Mouse (Mus musculus) brain, embryonic 14.5 days (tissue): ENCODE measurements around the gene Coq8a. TPM values are rescaled to one million over a fixed set of nuclear protein-coding genes. Genes with fewer than 3 reads are reported as not detected.

Experiments used
- DNase-seq: peaks from one replicate; pipeline ENCODE4 v3.0.0-alpha.2; 2011; ENCODE audit warnings: low read depth
- CTCF ChIP-seq: fragments of 200-500 bp; IDR thresholded peaks from 2 replicates; pipeline ENCODE4 v1.5.1; 2012; ENCODE audit warnings: inconsistent platforms, mild to moderate bottlenecking, moderate library complexity, borderline replicate concordance; ENCODE audit not compliant: insufficient read depth, insufficient read length; ENCODE audit errors: extremely low read depth
- POLR2A ChIP-seq: fragments of 200-500 bp; IDR thresholded peaks from 2 replicates; pipeline ENCODE4 v1.6.1; 2012; ENCODE audit warnings: mild to moderate bottlenecking, inconsistent platforms, borderline replicate concordance; ENCODE audit not compliant: poor library complexity, insufficient read depth, insufficient read length, severe bottlenecking; ENCODE audit errors: extremely low read depth
- polyA plus RNA-seq: library from polyadenylated mRNA; depleted of rRNA; stranded (reverse); fragments of >200 nt; gene quantifications from 2 replicates; pipeline ENCODE4 v1.2.3, GENCODE M21; 2012

The Coq8a gene
- polyA plus RNA-seq, 1 experiment = 3.2 TPM

GRCm38 (mm10) chr1:180168294-180168693 lies 31.1 kb downstream of the Coq8a start:
- DNase-seq = no peak
- no peak for TF ChIP-seq POLR2A
- no peak for TF ChIP-seq CTCF

- no peak for DNase-seq
Measured at GRCm38 (mm10) chr1:180166533-180166932, 32.9 kb downstream of the Coq8a start.

GRCm38 (mm10) chr1:180162986-180163385 lies 36.4 kb downstream of the Coq8a start:
- no peak for DNase-seq
- no peak for TF ChIP-seq POLR2A
- TF ChIP-seq CTCF = no peak

More at GRCm38 (mm10) chr1:180166533-180166932, 32.9 kb downstream of the Coq8a start:
- no peak for TF ChIP-seq POLR2A
- TF ChIP-seq CTCF = no peak

GRCm38 (mm10) chr1:180161566-180162355 lies 37.6 kb downstream of the Coq8a start:
- no peak for DNase-seq
- TF ChIP-seq CTCF = no peak
- no peak for TF ChIP-seq POLR2A

- DNase-seq = peak; percentile 12
- TF ChIP-seq POLR2A (no peak), CTCF (no peak)
Measured at GRCm38 (mm10) chr1:180161160-180161559, 38.2 kb downstream of the Coq8a start.

- no peak for DNase-seq
- no peak for TF ChIP-seq CTCF
- no peak for TF ChIP-seq POLR2A
Measured at GRCm38 (mm10) chr1:180160545-180160944, 38.9 kb downstream of the Coq8a start.

- TF ChIP-seq POLR2A (no peak), CTCF (no peak)
Measured at GRCm38 (mm10) chr1:180158648-180159047, 40.8 kb downstream of the Coq8a start.

GRCm38 (mm10) chr1:180151191-180151590 lies 48.2 kb downstream of the Coq8a start:
- DNase-seq = peak; percentile 32
- no peak for TF ChIP-seq POLR2A
- peak; percentile 19; the same call in 1 of the 2 replicates for TF ChIP-seq CTCF

More at GRCm38 (mm10) chr1:180158648-180159047, 40.8 kb downstream of the Coq8a start:
- no peak for DNase-seq

GRCm38 (mm10) chr1:180148563-180148962 lies 50.8 kb downstream of the Coq8a start:
- no peak for TF ChIP-seq POLR2A
- no peak for TF ChIP-seq CTCF
- no peak for DNase-seq

GRCm38 (mm10) chr1:180148036-180148435 lies 51.4 kb downstream of the Coq8a start:
- DNase-seq = no peak
- no peak for TF ChIP-seq POLR2A
- no peak for TF ChIP-seq CTCF

GRCm38 (mm10) chr1:180140970-180141369 lies 58.4 kb downstream of the Coq8a start:
- no peak for TF ChIP-seq CTCF
- no peak for TF ChIP-seq POLR2A
- no peak for DNase-seq

GRCm38 (mm10) chr1:180139158-180139557 lies 60.2 kb downstream of the Coq8a start:
- no peak for DNase-seq
- no peak for TF ChIP-seq CTCF
- no peak for TF ChIP-seq POLR2A

GRCm38 (mm10) chr1:180132187-180132586 lies 67.2 kb downstream of the Coq8a start:
- no peak for DNase-seq
- TF ChIP-seq POLR2A = no peak
- TF ChIP-seq CTCF = no peak
